Mouse (Mus musculus) kidney, embryonic 15.5 days (tissue): Measurements from ENCODE around the gene Lpcat1. TPM values are rescaled to one million over a fixed set of nuclear protein-coding genes. Genes with fewer than 3 reads are reported as not detected.

Experiments used
- ATAC-seq: fragments of 200-750 bp; cut with Nextera tagmentation; replicated peaks from 2 replicates; pipeline ENCODE4 v1.8.0; 2017; ENCODE audit warnings: moderate TSS enrichment; ENCODE audit not compliant: low FRiP score
- H3K27ac ChIP-seq: fragments of 300-500 bp; sonication (generic); 2 replicates; pipeline ENCODE4 v1.5.1; 2015; ENCODE audit warnings: mild to moderate bottlenecking, inconsistent platforms
- H3K27me3 ChIP-seq: fragments of 300-500 bp; sonication (generic); 2 replicates; pipeline ENCODE4 v1.6.1; 2015; ENCODE audit warnings: inconsistent platforms
- H3K36me3 ChIP-seq: fragments of 300-500 bp; sonication (generic); 2 replicates; pipeline ENCODE4 v1.6.1; 2015; ENCODE audit warnings: inconsistent platforms
- H3K4me1 ChIP-seq: fragments of 300-500 bp; sonication (generic); 2 replicates; pipeline ENCODE4 v1.6.1; 2015; ENCODE audit warnings: inconsistent platforms
- H3K4me2 ChIP-seq: fragments of 300-500 bp; sonication (generic); 2 replicates; pipeline ENCODE4 v1.6.1; 2015; ENCODE audit warnings: moderate library complexity, mild to moderate bottlenecking, inconsistent platforms
- H3K4me3 ChIP-seq: fragments of 300-500 bp; sonication (generic); replicated peaks from 2 replicates; pipeline ENCODE4 v1.5.1; 2015; ENCODE audit warnings: mild to moderate bottlenecking, inconsistent platforms
- H3K9ac ChIP-seq: fragments of 300-500 bp; sonication (generic); 2 replicates; pipeline ENCODE4 v1.6.1; 2015; ENCODE audit warnings: mild to moderate bottlenecking, inconsistent platforms
- H3K9me3 ChIP-seq: fragments of 300-500 bp; sonication (generic); replicated peaks from 2 replicates; pipeline ENCODE4 v1.6.1; 2016; ENCODE audit warnings: inconsistent platforms
- WGBS: fragments of 180-500 bp; shearing (Covaris S2); methylation state at CpG from one replicate; pipeline ENCODE4 v1.1.7; 2015; ENCODE audit warnings: mixed read lengths; 5-methylcytosine and 5-hydroxymethylcytosine counted together
- polyA plus RNA-seq: library from polyadenylated mRNA; unstranded; fragments of >200 nt; fragmentation: Nextera tagmentation; extraction: Ambion mirVana; gene quantifications from 2 replicates; pipeline ENCODE4 v1.2.1, GENCODE M21; 2015

Lpcat1 gene
- polyA plus RNA-seq, 1 experiment from 2014 or later: 36.4 TPM

DNA sequence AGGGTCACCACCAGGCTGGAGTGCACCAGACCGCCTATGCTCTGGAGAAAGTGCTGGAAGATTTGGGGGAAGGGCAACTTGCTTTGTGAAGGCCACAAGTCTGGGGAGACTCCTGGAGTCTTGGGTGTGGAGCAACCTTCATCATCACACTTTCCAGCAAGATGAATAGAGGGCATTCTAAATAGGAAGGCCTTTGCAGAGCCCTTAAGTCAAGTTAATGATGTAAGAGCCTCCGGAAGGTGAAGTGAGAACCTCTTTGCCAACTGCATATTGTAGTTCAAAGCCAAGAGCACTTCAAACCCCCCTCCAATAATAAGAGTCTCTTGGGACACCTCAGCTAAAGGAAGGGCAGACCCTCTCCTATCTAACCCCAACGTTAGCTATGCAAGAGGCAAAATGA, 18.3 kb upstream of the Lpcat1 start:
- H3K4me3 ChIP-seq: no peak overlapping the region
- no peak overlapping the region for H3K9ac ChIP-seq
- H3K4me1 ChIP-seq: peaks cover 13% of the 10 kb centered on the region
- H3K9me3 ChIP-seq: no peaks in the 10 kb centered on the region
- ATAC-seq: no peak
- H3K36me3 ChIP-seq: no peaks in the 10 kb centered on the region
- WGBS: 88% methylated on average over 3 of the region's 3 CpGs
- no peaks in the 10 kb centered on the region for H3K27me3 ChIP-seq
- no peak overlapping the region for H3K4me2 ChIP-seq
- no peak overlapping the region for H3K27ac ChIP-seq

DNA sequence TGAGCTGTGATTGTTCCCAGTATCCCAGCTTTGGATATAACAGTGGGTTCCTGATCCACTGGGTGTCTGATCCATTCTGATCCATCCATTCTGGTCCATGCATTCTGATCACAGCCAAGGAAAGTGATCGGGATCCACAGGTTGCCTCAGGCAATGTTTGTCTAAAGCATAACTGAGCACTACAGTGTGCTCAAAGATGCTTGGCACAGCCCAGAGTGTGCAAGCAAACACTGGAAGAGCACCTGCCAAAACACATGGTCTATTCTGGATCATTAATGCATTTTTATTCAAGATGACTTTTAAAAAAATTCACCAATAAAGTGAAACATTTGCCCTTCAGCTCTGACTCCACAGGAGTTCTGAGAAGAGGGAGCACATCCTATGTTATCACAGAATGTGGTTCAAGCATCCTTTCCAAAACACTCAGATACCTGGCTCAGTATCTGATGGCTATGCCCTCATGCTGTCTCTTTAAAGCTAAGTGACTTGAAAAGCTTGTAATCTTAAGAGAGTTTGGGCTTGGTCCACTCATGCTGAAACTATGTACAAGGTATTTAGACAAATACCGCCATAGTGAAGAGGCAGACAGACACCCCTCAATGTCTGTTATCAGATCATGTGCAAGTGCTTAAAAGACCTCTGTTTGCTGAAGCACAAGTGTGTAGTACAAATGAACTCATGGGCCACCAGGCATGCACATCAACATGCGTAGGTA, 13.3 kb upstream of the Lpcat1 start:
- ATAC-seq: no peak
- Histone ChIP-seq H3K4me3 (no peak overlapping the region), H3K4me2 (no peak overlapping the region), H3K27me3 (no peaks in the 10 kb centered on the region), H3K36me3 (no peaks in the 10 kb centered on the region), H3K9ac (no peak overlapping the region), H3K9me3 (no peaks in the 10 kb centered on the region), H3K4me1 (no peaks in the 10 kb centered on the region), H3K27ac (no peak overlapping the region)
- WGBS: 82% methylated on average over 3 of the region's 3 CpGs

DNA sequence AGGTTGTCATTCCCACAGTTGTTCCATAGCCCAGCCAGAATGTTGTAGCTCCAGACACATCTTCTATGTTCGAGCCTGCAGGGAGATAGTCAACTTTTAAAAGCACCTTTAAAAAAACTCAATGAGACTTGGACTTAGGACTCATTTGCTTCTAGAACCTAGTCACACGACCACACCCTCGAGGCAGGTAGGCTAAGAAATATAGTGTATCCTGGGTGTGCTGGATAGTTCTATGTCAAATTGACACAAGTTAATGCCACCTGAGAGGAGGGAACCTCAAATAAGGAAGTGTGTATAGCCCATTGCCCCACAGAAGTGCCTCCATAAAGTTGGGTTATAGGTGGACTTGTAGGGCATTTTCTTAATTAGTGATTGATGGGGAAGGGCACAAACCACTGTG, 11.7 kb upstream of the Lpcat1 start:
- 81% methylated on average over 3 of the region's 3 CpGs for WGBS
- H3K27me3 ChIP-seq: no peaks in the 10 kb centered on the region
- no peak for ATAC-seq
- H3K36me3 ChIP-seq: no peaks in the 10 kb centered on the region
- H3K4me3 ChIP-seq: no peak overlapping the region
- no peaks in the 10 kb centered on the region for H3K9me3 ChIP-seq
- H3K4me1 ChIP-seq: no peaks in the 10 kb centered on the region
- no peak overlapping the region for H3K9ac ChIP-seq
- no peak overlapping the region for H3K4me2 ChIP-seq
- no peak overlapping the region for H3K27ac ChIP-seq

DNA sequence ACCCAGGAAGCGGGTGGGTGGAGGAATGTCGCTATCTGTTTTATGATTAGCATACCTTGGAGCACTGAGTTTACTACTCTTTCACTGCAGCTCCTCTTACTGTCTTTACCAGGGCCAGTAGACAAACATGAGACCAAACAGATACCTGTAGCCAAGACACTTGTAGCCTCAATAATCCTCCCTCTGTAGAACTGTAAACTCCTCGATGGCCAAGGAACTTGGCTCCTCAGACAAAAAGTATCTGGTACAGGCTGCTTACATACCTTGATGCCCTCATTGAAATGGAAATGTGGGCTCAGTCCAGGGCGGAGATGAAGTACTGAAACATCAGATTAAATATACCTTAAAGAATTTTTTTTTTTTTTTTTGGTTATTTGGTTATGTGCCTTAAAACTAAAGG, 9.7 kb upstream of the Lpcat1 start:
- H3K27me3 ChIP-seq: no peaks in the 10 kb centered on the region
- no peak overlapping the region for H3K4me2 ChIP-seq
- no peak overlapping the region for H3K27ac ChIP-seq
- no peaks in the 10 kb centered on the region for H3K9me3 ChIP-seq
- 94% methylated on average over 4 of the region's 4 CpGs for WGBS
- H3K9ac ChIP-seq: no peak overlapping the region
- no peak for ATAC-seq
- H3K4me3 ChIP-seq: no peak overlapping the region
- H3K4me1 ChIP-seq: no peaks in the 10 kb centered on the region
- H3K36me3 ChIP-seq: no peaks in the 10 kb centered on the region

DNA sequence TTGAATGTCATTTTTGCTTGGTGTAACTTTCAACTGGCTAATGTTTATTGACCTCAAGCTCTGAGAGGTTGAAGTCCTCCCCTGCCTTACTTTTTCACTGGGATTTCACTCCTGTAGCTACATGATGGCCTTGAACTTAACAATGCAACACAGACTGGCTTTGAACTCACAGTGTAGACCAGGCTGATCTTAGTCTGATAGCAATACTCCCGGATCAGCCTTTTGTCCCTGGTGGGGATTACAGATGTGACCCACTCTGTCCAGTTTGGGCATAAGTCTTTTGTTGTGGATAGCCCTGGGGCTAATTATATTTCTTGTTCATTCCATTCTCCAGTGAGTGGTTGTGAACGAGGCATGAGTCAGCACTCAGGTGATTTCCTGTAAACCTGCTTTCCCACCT, 9.3 kb upstream of the Lpcat1 start:
- Histone ChIP-seq H3K9ac (no peak overlapping the region), H3K9me3 (no peaks in the 10 kb centered on the region), H3K27ac (no peak overlapping the region), H3K4me2 (no peak overlapping the region), H3K4me1 (no peaks in the 10 kb centered on the region), H3K36me3 (no peaks in the 10 kb centered on the region), H3K27me3 (no peaks in the 10 kb centered on the region), H3K4me3 (no peak overlapping the region)
- no peak for ATAC-seq
- 71% methylated on average over 2 of the region's 2 CpGs for whole genome bisulfite sequencing

DNA sequence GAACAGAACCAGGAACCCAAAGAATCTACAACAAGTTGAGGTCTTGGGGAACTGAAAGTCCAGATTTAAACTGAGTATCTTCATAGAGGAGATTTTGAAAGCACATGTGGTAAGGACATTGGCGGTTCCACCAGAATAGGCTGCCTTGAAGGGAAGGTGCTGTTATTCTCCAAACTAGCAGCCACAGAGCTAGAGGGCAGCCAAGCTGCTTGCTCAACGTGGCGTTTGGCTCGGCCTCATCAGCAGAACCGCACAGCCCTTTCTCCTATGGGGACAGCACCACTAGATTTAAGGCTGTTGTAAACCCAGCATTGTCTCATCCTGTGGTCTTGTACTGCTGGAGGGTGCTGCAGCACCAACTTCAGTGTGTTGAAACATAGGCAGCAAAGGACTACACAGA, 8.3 kb upstream of the Lpcat1 start:
- H3K4me3 ChIP-seq: no peak overlapping the region
- no peaks in the 10 kb centered on the region for H3K4me1 ChIP-seq
- H3K27me3 ChIP-seq: no peaks in the 10 kb centered on the region
- H3K27ac ChIP-seq: no peak overlapping the region
- no peak overlapping the region for H3K4me2 ChIP-seq
- whole genome bisulfite sequencing: 74% methylated on average over 5 of the region's 5 CpGs
- no peaks in the 10 kb centered on the region for H3K36me3 ChIP-seq
- no peaks in the 10 kb centered on the region for H3K9me3 ChIP-seq
- ATAC-seq: no peak
- H3K9ac ChIP-seq: no peak overlapping the region

DNA sequence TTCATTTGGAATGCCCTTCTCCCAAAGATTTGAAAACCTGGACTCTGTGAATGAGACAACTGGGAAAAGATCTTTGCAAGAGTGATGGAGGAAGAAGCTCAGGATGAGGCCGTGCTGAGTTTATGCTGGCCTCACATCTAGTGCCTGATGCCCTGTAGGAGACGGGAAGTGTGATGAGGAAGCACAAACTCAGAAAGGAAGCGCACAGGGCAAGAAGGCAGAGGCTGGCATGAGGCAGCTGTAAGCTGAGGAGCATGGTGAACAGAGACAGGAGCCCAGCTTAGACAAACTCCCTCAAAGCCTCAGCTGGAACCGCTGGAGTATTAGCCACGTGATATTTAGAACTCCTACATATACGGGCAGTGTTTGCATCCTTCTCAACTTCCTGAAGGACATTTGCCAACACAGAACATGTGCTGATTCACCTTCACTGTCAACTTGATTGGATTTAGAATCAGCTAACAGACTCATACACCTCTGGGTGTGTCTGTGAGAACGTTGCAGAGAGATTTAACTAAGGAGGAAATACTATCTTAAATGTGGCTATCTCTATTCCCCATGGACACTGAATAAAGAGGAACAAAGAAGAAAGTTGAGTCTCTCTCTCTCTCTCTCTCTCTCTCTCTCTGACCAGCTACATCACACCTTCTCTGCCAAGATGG, 7.7 kb upstream of the Lpcat1 start:
- Histone ChIP-seq H3K27ac (no peak overlapping the region), H3K4me3 (no peak overlapping the region), H3K36me3 (no peaks in the 10 kb centered on the region), H3K27me3 (no peaks in the 10 kb centered on the region), H3K4me2 (no peak overlapping the region), H3K4me1 (no peaks in the 10 kb centered on the region), H3K9me3 (no peaks in the 10 kb centered on the region), H3K9ac (no peak overlapping the region)
- ATAC-seq: no peak
- 66% methylated on average over 7 of the region's 7 CpGs for WGBS

DNA sequence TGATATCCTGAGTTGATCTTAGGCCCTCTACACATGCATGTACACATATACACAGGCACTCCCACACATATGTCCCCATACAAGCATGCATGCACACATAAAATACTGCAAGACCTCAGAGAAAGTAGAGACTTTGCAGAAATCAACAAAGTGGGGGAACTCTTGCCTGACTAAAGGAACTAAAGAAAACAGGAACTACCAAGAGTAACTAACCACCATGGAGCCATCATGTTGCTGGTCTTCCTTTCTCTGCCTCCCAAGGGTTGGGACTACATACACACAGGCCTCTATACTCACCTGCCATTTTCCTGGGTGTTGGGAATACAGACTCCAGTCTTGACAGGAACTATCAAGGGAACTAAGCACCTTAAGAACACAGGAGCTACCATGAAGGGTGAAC, 5.4 kb upstream of the Lpcat1 start:
- no peak overlapping the region for H3K9ac ChIP-seq
- no peaks in the 10 kb centered on the region for H3K36me3 ChIP-seq
- no peak overlapping the region for H3K4me3 ChIP-seq
- no peaks in the 10 kb centered on the region for H3K9me3 ChIP-seq
- H3K4me1 ChIP-seq: no peaks in the 10 kb centered on the region
- no peak for ATAC-seq
- no peaks in the 10 kb centered on the region for H3K27me3 ChIP-seq
- no peak overlapping the region for H3K4me2 ChIP-seq
- no peak overlapping the region for H3K27ac ChIP-seq

DNA sequence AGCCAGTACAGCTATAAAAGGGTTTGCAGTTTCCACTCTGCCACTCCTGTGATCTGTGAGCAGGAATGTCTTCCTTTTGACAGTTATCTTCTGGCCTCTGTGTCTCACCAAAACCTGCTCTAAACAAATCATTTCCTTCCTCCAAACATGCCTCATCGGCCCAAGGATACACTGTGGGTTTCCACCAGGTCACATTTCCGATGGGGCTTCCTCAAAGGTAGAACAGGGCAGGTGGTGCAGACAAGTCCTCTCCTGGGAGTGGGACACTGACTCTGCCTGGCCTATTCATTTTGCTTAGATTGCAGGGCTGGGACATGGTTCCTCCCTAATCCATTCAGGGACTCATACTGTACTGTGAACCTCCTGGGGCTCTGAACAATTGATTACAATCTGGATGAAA, 1.8 kb upstream of the Lpcat1 start:
- Histone ChIP-seq H3K36me3 (no peaks in the 10 kb centered on the region), H3K27me3 (no peaks in the 10 kb centered on the region), H3K4me1 (peaks cover 26% of the 10 kb centered on the region), H3K9ac (no peak overlapping the region), H3K4me2 (no peak overlapping the region), H3K9me3 (no peaks in the 10 kb centered on the region), H3K4me3 (no peak overlapping the region), H3K27ac (no peak overlapping the region)
- ATAC-seq: no peak
- WGBS: 62% methylated on average over 2 of the region's 2 CpGs

DNA sequence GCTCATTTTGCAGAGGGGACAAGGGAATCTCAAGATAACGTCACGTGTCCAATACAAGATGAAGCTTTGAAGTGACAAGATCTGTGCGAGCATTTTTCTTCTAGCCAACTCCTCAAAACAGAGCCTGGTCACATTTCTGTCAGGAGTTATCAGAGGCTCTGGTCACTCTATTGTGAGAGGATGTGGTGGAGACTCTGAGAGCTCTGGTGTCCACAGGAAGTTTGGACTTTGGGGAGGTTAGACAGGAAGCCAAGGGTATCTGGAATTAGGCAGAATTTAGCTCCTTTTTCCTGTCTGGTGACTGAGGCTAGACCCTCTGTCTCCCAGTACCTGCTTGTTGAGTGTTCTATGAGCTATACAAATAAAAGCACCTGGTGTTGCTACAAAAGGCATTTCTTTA, 586 bp upstream of the Lpcat1 start:
- peaks cover 34% of the 10 kb centered on the region for H3K4me1 ChIP-seq
- no peaks in the 10 kb centered on the region for H3K27me3 ChIP-seq
- no peak overlapping the region for H3K27ac ChIP-seq
- peak overlapping the region; percentile 85 for H3K4me2 ChIP-seq
- H3K9me3 ChIP-seq: no peaks in the 10 kb centered on the region
- 72% methylated on average over 3 of the region's 3 CpGs for WGBS
- H3K9ac ChIP-seq: no peak overlapping the region
- no peaks in the 10 kb centered on the region for H3K36me3 ChIP-seq
- no peak for ATAC-seq
- no peak overlapping the region for H3K4me3 ChIP-seq

DNA sequence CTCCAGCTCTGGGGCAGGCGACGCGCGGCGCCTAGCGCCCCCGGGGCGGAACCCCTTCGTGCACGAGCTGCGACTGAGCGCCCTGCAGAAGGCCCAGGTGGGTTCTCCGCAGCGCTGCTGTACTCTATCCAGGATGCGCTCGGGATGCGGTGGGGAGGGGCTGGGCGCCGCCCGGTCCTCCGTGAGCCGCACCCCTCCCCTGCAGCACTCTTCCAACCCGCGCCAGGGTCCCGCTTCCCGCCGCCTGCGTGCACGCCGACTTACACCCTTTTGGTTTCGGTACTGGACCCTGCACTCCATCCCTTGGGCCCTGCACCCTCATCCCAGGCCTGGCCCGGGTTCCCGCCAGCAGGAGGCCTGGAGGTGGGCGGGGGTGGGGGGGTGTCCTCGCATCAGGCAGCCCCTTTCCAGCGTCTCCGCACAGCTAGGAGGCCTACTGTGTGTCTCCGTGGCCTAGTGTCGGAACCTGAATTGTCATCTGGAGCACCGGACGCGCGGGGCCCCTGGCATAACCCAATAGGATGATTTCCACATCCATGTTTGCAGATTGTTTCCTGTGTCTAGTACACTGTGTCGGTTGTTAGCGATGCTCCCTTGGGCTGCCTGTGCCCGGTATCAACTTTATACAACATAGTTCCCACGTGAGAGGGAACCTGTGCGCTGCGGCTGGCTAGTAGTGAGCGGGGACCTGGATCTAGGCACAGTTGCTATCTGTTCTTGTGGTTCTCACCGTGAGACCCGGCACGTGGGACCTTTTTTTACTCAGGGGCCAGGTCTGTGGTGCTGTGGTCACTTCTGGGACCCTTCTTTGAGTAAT, 632 bp downstream of the Lpcat1 start:
- H3K9ac ChIP-seq: peak overlapping the region; percentile 77
- peak overlapping the region; percentile 85 for H3K4me2 ChIP-seq
- peaks cover 34% of the 10 kb centered on the region for H3K4me1 ChIP-seq
- H3K36me3 ChIP-seq: no peaks in the 10 kb centered on the region
- under 1% methylated on average over 53 of the region's 53 CpGs for WGBS
- ATAC-seq: peak; percentile 88
- H3K27me3 ChIP-seq: no peaks in the 10 kb centered on the region
- H3K27ac ChIP-seq: peak overlapping the region; percentile 90
- no peaks in the 10 kb centered on the region for H3K9me3 ChIP-seq
- peak overlapping the region; percentile 77 for H3K4me3 ChIP-seq

DNA sequence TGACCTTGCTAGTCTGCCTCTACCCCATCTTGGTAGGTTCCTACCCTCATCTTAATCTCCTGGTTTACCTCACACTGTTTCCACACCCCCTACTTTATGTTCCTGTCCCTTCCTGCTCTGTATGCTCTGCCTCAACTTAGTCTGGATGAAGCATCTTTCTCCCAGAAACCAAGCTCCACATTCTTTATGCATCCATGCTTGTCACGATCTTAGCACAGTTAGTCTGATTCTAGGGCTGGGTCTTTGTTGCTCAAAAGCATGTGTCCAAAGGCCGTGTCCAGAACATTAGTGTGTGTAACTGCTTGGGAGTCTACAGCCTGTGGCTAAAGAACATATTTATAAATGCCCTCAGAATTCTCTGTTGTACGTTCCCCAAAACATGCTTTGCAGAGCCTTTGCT, 1.8 kb downstream of the Lpcat1 start:
- Histone ChIP-seq H3K27ac (no peak overlapping the region), H3K36me3 (no peaks in the 10 kb centered on the region), H3K9ac (peak overlapping the region; percentile 77; the same call in 1 of the 2 replicates), H3K27me3 (no peaks in the 10 kb centered on the region), H3K4me1 (peaks cover 34% of the 10 kb centered on the region), H3K4me2 (peak overlapping the region; percentile 85), H3K9me3 (no peaks in the 10 kb centered on the region), H3K4me3 (peak overlapping the region; percentile 77)
- ATAC-seq: no peak
- 59% methylated on average over 3 of the region's 3 CpGs for WGBS
